Mouse (Mus musculus): ENCODE measurements around the gene Polr2j. TPM values are rescaled to one million over a fixed set of nuclear protein-coding genes. Genes with fewer than 3 reads are reported as not detected.

Gene Polr2j
- 214 and 228 TPM in 2 replicates for polyA plus RNA-seq (2015; fragmentation: Nextera tagmentation; extraction: Ambion mirVana)

DNA sequence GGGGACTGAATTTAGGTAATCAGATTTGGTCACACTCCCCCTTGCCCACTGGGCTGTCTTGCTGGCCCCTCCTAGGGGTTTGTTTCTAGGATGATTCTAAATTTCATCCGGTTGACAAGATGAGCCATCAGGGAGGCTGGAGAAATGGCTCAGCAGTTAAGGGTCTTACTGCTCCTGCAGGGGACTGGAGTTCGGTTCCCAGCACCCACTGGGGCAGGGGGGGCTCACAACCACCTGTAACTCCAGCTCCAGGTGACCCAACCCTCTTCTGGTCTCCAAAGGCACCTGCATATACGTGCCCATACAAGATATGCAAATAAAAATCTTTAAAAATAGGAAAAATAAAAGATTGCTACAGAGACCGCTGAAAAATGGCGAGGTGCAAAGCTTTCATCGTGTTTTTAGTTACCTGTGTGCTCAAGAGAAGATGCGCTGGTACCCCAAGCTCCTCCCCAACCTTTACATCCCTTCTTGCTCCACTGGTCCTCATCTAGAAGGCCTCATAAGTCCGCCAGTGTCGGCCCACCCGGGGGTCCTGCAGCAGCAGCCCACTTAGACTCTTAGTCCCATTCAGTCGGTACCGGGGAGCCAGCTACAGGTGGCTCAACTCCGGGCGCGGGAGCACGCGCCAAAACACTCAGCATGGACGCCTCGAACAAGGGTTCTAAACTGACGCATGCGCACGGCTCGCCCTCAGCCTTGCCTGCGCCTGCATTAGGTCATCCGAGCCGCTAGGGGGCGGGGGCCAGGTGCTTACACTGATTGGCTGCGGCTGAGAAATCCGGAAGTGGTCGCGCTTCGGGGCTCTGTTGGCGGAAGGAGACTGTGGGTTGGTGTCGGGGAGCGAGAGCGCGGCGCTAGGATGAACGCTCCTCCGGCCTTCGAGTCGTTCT, at the start of gene Polr2j:
Gene Polr2j, plus strand, starts transcription at position 741 of the 893 bp plus-strand sequence.
- WGBS: 3% methylated on average over 42 of the region's 42 CpGs
- Histone ChIP-seq H3K4me3 (replicated peaks; ENCODE audit: low read length) (peak within 1 kb of the TSS; percentile 88), H3K9me3 (ENCODE audit: control insufficient read depth, low read length) (no peaks in the 10 kb centered on the region), H3K27me3 (replicated peaks; ENCODE audit: control insufficient read depth, insufficient read depth, low read length) (no peaks in the 10 kb centered on the region), H3K27ac (ENCODE audit: low read length) (peak within 1 kb of the TSS; percentile 70), H3K4me2 (ENCODE audit: low read length) (peak within 1 kb of the TSS; percentile 92), H3K36me3 (ENCODE audit: control insufficient read depth, insufficient read depth) (peaks cover 9% of the 10 kb centered on the region), H3K9ac (replicated peaks; ENCODE audit: low read depth, low read length) (peak within 1 kb of the TSS; percentile 85), H3K4me1 (replicated peaks; ENCODE audit: control insufficient read depth, insufficient read depth, low read length) (peaks cover 19% of the 10 kb centered on the region)
- ATAC-seq: peak; percentile 98

DNA sequence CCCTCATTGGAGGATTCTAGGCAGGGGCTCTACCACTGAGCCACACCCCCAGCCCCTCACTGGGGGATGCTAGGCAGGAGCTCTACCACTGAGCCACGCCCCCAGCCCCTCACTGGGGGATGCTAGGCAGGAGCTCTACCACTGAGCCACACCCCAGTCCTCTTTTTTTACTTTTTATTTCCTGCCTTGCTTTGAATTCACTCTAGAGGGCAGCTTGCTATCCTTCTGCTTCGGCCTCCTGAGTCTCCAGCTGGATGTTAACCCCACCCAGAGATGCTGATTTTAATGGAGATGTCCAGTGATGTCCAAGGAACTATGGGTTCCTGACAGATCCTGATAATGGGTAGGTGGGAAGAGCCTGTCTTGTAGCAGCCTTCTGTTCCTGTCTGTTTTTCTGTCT, 47.0 kb upstream of the Polr2j start:
- Histone ChIP-seq H3K4me1 (replicated peaks; ENCODE audit: control insufficient read depth, insufficient read depth, low read length) (no peaks in the 10 kb centered on the region), H3K36me3 (ENCODE audit: control insufficient read depth, insufficient read depth) (no peaks in the 10 kb centered on the region), H3K27ac (ENCODE audit: low read length) (no peak overlapping the region), H3K4me2 (ENCODE audit: low read length) (no peak overlapping the region), H3K9me3 (ENCODE audit: control insufficient read depth, low read length) (no peaks in the 10 kb centered on the region), H3K4me3 (replicated peaks; ENCODE audit: low read length) (no peak overlapping the region), H3K9ac (replicated peaks; ENCODE audit: low read depth, low read length) (no peak overlapping the region), H3K27me3 (replicated peaks; ENCODE audit: control insufficient read depth, insufficient read depth, low read length) (no peaks in the 10 kb centered on the region)
- 83% methylated on average over 2 of the region's 2 CpGs for WGBS
- ATAC-seq: no peak

GRCm38 (mm10) chr5:136073051-136073450, 43.4 kb upstream of the Polr2j start:
- Histone ChIP-seq H3K4me2 (ENCODE audit: low read length) (no peak overlapping the region), H3K27ac (ENCODE audit: low read length) (no peak overlapping the region), H3K9me3 (ENCODE audit: control insufficient read depth, low read length) (no peaks in the 10 kb centered on the region), H3K4me1 (replicated peaks; ENCODE audit: control insufficient read depth, insufficient read depth, low read length) (peaks cover 9% of the 10 kb centered on the region), H3K27me3 (replicated peaks; ENCODE audit: control insufficient read depth, insufficient read depth, low read length) (no peaks in the 10 kb centered on the region), H3K9ac (replicated peaks; ENCODE audit: low read depth, low read length) (no peak overlapping the region), H3K36me3 (ENCODE audit: control insufficient read depth, insufficient read depth) (no peaks in the 10 kb centered on the region), H3K4me3 (replicated peaks; ENCODE audit: low read length) (no peak overlapping the region)
- ATAC-seq: no peak
- WGBS: 53% methylated on average over 6 of the region's 6 CpGs

DNA sequence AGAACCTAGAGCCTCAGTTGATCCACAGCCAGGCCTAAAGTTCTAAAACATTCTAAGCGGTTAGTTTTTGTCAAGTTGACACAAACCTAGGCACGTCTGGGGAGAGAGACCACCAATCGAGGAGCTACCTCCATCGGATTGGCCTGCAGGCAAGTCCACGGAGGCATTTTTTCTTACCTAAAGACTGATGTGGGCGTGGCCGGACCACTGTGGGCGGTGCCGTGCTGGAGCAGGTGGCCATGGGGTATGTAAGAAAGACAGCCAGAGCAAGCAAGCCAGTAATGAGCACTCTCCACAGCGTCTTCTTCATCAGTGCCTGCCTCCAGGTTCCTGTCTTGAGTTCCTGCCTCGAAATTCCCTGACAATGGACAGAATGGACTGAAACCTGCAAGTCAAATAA, 42.9 kb upstream of the Polr2j start:
- Histone ChIP-seq H3K4me2 (ENCODE audit: low read length) (no peak overlapping the region), H3K36me3 (ENCODE audit: control insufficient read depth, insufficient read depth) (no peaks in the 10 kb centered on the region), H3K27me3 (replicated peaks; ENCODE audit: control insufficient read depth, insufficient read depth, low read length) (no peaks in the 10 kb centered on the region), H3K9me3 (ENCODE audit: control insufficient read depth, low read length) (no peaks in the 10 kb centered on the region), H3K9ac (replicated peaks; ENCODE audit: low read depth, low read length) (no peak overlapping the region), H3K4me1 (replicated peaks; ENCODE audit: control insufficient read depth, insufficient read depth, low read length) (peaks cover 9% of the 10 kb centered on the region), H3K27ac (ENCODE audit: low read length) (no peak overlapping the region), H3K4me3 (replicated peaks; ENCODE audit: low read length) (no peak overlapping the region)
- 65% methylated on average over 11 of the region's 11 CpGs for WGBS
- ATAC-seq: no peak

GRCm38 (mm10) chr5:136075076-136075475, 41.4 kb upstream of the Polr2j start:
- Histone ChIP-seq H3K36me3 (ENCODE audit: control insufficient read depth, insufficient read depth) (no peaks in the 10 kb centered on the region), H3K27me3 (replicated peaks; ENCODE audit: control insufficient read depth, insufficient read depth, low read length) (no peaks in the 10 kb centered on the region), H3K27ac (ENCODE audit: low read length) (no peak overlapping the region), H3K9ac (replicated peaks; ENCODE audit: low read depth, low read length) (no peak overlapping the region), H3K4me2 (ENCODE audit: low read length) (no peak overlapping the region), H3K9me3 (ENCODE audit: control insufficient read depth, low read length) (no peaks in the 10 kb centered on the region), H3K4me3 (replicated peaks; ENCODE audit: low read length) (no peak overlapping the region), H3K4me1 (replicated peaks; ENCODE audit: control insufficient read depth, insufficient read depth, low read length) (peaks cover 9% of the 10 kb centered on the region)
- no peak for ATAC-seq
- WGBS: 94% methylated on average over 5 of the region's 5 CpGs

- H3K27me3 ChIP-seq (replicated peaks; ENCODE audit: control insufficient read depth, insufficient read depth, low read length): no peaks in the 10 kb centered on the region
- WGBS: 26% methylated on average over 7 of the region's 7 CpGs
- ATAC-seq: no peak
- no peaks in the 10 kb centered on the region for H3K9me3 ChIP-seq (ENCODE audit: control insufficient read depth, low read length)
- H3K9ac ChIP-seq (replicated peaks; ENCODE audit: low read depth, low read length): no peak overlapping the region
- no peak overlapping the region for H3K27ac ChIP-seq (ENCODE audit: low read length)
- H3K4me1 ChIP-seq (replicated peaks; ENCODE audit: control insufficient read depth, insufficient read depth, low read length): peaks cover 9% of the 10 kb centered on the region
- no peaks in the 10 kb centered on the region for H3K36me3 ChIP-seq (ENCODE audit: control insufficient read depth, insufficient read depth)
- H3K4me2 ChIP-seq (ENCODE audit: low read length): no peak overlapping the region
- no peak overlapping the region for H3K4me3 ChIP-seq (replicated peaks; ENCODE audit: low read length)
Observed at GRCm38 (mm10) chr5:136076284-136076683, 40.1 kb upstream of the Polr2j start.

GRCm38 (mm10) chr5:136077001-136077550, 39.4 kb upstream of the Polr2j start:
- Histone ChIP-seq H3K9me3 (ENCODE audit: control insufficient read depth, low read length) (no peaks in the 10 kb centered on the region), H3K4me1 (replicated peaks; ENCODE audit: control insufficient read depth, insufficient read depth, low read length) (peaks cover 9% of the 10 kb centered on the region), H3K27ac (ENCODE audit: low read length) (no peak overlapping the region), H3K4me3 (replicated peaks; ENCODE audit: low read length) (no peak overlapping the region), H3K4me2 (ENCODE audit: low read length) (no peak overlapping the region), H3K27me3 (replicated peaks; ENCODE audit: control insufficient read depth, insufficient read depth, low read length) (no peaks in the 10 kb centered on the region), H3K36me3 (ENCODE audit: control insufficient read depth, insufficient read depth) (no peaks in the 10 kb centered on the region), H3K9ac (replicated peaks; ENCODE audit: low read depth, low read length) (no peak overlapping the region)
- WGBS: 77% methylated on average over 9 of the region's 9 CpGs
- no peak for ATAC-seq

- Histone ChIP-seq H3K9me3 (ENCODE audit: control insufficient read depth, low read length) (no peaks in the 10 kb centered on the region), H3K36me3 (ENCODE audit: control insufficient read depth, insufficient read depth) (no peaks in the 10 kb centered on the region), H3K4me1 (replicated peaks; ENCODE audit: control insufficient read depth, insufficient read depth, low read length) (peaks cover 9% of the 10 kb centered on the region), H3K27me3 (replicated peaks; ENCODE audit: control insufficient read depth, insufficient read depth, low read length) (no peaks in the 10 kb centered on the region), H3K4me3 (replicated peaks; ENCODE audit: low read length) (no peak overlapping the region), H3K4me2 (ENCODE audit: low read length) (no peak overlapping the region), H3K9ac (replicated peaks; ENCODE audit: low read depth, low read length) (no peak overlapping the region), H3K27ac (ENCODE audit: low read length) (no peak overlapping the region)
- ATAC-seq: no peak
- WGBS: 96% methylated on average over 5 of the region's 5 CpGs
Observed at GRCm38 (mm10) chr5:136078136-136078535, 38.3 kb upstream of the Polr2j start.

DNA sequence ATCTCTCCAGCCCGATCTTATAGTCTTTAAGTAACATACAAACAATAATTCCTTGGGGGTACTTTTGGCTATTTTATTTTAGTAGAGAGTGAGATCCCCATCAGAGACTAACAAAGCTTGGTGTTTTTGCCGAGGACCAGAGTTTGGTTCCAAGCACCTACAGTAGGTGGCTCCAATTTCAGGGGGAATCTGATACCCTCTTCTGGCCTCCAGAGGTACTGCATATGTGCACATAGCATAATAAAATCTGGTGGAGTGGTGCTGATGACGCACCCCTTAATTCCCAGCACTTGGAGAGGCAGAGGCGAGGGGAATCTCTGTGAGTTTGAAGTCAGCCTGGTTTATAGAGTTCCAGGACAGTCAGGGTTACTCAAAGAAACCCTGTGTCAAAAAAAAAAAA, 34.1 kb upstream of the Polr2j start:
- no peaks in the 10 kb centered on the region for H3K36me3 ChIP-seq (ENCODE audit: control insufficient read depth, insufficient read depth)
- WGBS: 81% methylated on average over 4 of the region's 4 CpGs
- no peak overlapping the region for H3K9ac ChIP-seq (replicated peaks; ENCODE audit: low read depth, low read length)
- H3K27ac ChIP-seq (ENCODE audit: low read length): no peak overlapping the region
- no peak overlapping the region for H3K4me3 ChIP-seq (replicated peaks; ENCODE audit: low read length)
- peaks cover 5% of the 10 kb centered on the region; the same call in 1 of the 2 replicates for H3K27me3 ChIP-seq (replicated peaks; ENCODE audit: control insufficient read depth, insufficient read depth, low read length)
- no peaks in the 10 kb centered on the region for H3K9me3 ChIP-seq (ENCODE audit: control insufficient read depth, low read length)
- peaks cover 19% of the 10 kb centered on the region for H3K4me1 ChIP-seq (replicated peaks; ENCODE audit: control insufficient read depth, insufficient read depth, low read length)
- H3K4me2 ChIP-seq (ENCODE audit: low read length): no peak overlapping the region
- no peak for ATAC-seq

All from forebrain, embryonic 16.5 days (tissue).